Mouse (Mus musculus) kidney, adult 2 months (tissue): ENCODE measurements around the gene Med25.

ENCODE experiments used
- CTCF ChIP-seq: fragments of 200-500 bp; conservative IDR thresholded peaks from 2 replicates; pipeline ENCODE4 v1.5.1; 2011; ENCODE audit warnings: low read depth, mild to moderate bottlenecking, control low read depth, low read length, moderate library complexity, mixed read lengths; ENCODE audit not compliant: insufficient read depth, insufficient read length
- POLR2A ChIP-seq: fragments of 200-500 bp; IDR thresholded peaks from one replicate; pipeline ENCODE4 v1.6.1; 2011; ENCODE audit warnings: low read depth, low read length, control low read depth

- TF ChIP-seq CTCF (no peak), POLR2A (no peak)
Measured at GRCm38 (mm10) chr7:44828706-44829105, 63.8 kb downstream of the Med25 start.
